Mouse (Mus musculus): ENCODE results near the gene Macrod1.

Gene Macrod1

DNA sequence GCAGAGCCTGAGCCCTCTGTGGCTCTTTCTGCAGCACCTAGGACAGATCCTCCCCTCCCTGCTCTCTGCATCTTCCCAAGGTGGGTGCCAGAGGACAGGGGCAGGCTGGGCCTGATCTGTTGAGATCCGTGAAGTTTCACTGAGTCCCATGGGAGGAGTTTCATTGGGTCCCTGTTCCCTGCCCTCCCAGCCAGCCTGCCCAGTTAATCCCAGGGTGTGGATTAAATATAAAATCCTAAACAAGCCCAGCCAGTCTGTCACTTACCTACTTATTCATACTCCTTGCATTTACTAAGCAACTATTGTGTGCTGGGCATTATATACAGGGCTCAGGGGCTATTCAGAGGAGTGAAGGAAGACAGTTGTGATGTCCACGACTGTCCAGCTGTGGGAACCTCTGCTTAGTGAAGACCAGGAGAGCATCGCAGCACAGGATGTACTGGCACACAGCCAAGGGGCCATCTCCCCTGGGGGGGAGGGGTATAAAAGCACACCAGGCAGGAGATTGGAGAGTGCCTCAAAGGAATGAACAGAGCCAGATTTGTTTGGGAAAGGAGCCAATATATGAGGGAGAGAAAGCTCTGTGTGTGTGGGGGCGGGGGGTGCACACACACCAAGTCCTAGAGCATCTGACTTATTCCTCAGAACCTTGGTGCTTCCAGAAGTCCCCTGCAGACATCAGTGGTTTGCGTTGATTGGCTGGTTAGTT lies 85.8 kb downstream of the Macrod1 start:
- no peak for DNase-seq

DNA sequence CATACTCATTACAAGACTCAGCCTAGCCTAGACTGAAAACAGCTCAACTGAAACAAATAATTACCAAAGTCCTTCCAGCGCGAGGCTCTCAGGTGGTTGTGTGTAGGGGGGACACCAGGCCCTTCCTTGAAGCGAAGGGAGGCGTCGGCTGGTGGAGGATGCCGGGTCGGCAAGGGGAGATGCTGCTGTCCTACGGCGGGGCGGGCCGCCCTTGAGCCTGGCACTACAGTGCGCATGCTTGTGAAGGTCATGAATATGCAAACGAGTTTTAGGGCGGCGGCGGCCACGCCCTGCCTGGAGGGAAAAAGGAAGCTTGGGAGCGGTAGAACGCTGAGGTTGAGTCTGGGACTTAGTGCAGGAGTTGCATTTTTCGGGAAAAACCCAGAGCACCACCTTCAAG lies 87.2 kb downstream of the Macrod1 start:
- DNase-seq, result peak; percentile 95

DNA sequence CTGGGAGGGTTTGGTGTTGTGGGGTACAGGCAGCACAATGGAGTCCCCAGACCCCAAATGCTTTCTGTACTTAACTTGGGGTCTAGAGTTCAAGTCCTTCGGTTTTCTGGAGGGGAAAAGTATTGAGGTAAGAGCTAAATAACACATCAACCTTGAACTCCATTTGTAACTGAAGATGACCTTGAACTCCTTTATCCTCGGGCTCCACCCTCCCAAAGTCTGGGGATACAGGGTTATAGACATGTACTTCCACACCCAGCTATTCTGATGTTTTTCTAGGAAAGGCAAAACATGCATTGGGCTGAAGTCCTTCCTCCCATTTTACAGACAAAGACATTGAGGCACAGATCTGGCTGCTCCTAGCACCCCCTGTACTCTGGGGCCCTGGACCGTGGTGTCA lies 87.8 kb downstream of the Macrod1 start:
- no peak for DNase-seq

DNA sequence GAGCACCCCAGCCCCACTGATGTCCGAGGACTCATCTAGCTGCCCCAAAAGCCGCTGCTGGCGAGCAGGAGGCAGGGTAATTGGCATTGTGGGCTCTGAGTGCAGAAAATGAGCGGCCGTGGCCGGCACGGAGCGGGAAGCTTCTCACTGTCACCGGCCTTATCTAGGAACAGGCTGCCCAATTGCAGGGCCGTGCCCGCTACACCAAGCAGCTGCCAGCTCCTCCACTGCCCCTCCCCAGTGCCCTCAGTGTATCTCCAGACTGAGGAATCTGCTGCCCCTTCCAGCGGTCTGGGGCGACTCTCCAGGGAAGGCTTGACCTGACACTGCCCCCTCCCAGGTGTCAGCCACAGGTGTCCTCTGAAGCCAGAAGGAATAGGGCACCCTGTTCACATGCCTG lies 89.8 kb downstream of the Macrod1 start:
- peak; percentile 94 for DNase-seq

DNA sequence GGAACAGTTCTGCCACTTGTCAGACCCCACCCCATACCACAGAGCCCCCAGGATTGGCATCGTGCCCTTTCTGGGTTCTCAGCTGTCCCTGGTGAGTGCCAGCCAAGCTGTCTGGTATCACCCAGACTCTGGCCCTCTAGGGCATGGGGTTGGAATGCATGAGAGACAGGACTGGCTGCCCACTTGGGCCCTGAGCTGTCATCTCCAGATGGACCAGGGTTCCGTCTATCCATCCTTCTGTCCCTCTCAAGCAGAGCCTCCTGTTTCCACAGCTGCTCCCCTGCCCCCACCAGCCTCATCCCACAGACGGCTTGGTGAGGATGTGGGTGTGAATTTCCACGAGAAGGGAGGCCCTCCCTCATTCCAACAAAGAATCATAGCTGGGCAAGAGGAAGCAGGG lies 91.5 kb downstream of the Macrod1 start:
- no peak for DNase-seq

DNA sequence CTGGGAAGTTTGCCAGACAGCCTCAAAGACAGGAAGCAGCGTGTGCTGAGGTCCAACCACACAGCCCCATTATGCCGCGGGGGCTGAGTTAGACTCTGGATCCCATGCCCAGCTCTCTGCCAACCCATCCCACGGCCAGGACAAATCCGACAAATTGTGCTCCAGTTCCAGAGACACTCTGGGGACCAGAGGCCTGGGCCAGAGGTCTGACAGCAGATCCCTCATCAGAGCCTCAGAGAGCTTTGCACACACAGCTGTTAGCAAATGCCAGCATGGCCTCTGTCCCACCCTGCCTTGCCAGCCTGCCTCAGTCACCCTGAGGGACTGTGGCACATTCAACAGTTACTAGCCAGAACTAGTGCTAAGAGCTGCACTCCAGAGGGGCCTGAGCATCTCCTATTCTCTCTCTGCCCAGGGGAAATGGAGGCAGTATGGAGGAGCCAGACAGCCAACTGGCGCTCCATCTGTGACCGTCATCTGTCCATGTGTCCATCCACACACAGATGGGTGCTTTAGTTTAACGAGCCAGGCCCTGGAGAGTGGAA lies 92.0 kb downstream of the Macrod1 start:
- no peak for DNase-seq

DNA sequence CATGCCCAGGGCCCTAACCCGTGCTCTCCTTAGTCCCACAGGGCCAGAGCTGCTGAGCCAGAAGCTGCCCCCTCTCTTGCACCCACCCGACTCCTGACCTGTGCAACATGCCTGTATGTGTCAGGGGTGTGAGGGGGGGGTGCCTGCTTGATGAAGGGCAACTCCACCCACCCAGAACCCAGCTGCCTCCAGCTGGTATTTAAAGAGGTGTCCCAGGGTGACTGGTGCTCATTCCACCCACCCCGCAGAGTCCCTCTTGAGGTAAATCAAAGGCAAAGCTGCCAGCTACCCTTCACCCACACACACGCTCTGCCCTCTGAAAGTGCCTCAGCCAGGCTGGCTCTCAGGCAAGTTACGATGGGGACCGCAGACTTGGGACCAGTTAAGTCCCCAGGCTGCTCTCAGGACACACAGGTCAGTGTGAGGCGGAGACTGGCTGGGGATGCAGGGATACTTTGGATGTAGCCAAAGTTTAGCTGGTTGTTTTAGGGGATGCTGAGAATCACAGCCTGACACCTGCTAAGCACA lies 92.6 kb downstream of the Macrod1 start:
- peak; percentile 95 for DNase-seq

DNA sequence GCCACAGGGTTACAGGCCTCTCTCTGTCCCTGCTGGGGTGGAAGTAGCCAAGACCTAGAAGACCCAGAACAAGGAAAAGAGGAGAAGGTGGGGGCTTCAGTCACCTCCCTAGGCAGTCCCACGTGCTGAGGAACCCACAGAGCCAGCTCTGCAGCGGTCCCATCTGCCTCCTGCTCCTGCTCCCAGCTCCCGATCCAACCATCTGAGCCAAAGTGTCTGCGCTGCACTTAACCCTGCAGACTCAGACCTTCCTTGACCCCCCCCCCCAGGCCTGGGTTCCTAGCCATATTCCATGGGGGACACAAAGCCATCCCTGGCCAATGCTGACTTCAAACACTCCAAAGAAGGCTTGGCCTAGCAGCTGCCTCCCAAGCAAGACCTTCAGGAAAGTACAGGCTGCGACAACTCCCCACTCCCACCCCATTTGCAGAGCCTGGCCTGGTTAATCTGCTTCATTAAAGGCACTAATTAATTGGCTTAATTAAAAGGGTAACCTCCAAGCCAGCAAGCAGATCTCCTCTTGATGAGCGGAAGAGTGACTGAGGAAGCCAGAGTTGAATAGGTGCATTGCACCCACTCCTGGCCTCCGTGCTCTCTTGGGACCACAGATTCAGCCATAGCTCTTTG lies 94.8 kb downstream of the Macrod1 start:
- no peak for DNase-seq

DNA sequence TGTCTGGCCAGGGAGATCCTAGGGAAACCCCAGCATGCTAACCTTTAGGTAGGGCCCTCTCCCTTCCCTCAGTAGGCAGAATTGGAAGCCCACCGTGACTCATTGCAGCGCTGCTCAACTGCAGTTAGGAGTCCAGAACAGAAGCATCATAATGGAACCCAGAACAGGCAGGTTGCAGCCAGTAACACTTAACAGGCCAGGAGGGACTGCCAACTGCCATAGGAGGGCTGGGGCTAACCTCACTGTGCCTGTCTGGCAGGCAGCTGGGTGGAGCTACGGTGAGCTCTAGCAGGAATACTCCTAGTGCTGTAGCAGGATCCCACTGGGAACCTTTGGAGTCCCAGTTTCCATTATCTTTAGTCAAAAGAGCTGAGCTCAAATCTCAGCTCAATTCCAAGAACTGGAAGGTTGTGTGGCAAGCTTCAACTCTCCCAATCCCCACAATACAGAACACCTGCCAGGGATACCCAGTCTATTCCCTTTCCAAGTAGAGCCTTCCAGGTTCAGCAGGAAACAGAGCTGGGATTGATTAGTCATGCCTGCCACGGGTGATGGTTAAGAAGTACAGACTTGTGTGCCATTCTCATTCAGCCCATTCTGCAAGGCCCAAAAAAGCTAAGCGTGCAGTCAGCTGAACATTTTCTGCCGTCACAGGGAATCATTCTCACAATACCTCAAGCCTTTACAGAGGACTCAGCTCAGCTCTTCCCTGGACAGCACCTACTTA lies 95.5 kb downstream of the Macrod1 start:
- DNase-seq, result no peak

DNA sequence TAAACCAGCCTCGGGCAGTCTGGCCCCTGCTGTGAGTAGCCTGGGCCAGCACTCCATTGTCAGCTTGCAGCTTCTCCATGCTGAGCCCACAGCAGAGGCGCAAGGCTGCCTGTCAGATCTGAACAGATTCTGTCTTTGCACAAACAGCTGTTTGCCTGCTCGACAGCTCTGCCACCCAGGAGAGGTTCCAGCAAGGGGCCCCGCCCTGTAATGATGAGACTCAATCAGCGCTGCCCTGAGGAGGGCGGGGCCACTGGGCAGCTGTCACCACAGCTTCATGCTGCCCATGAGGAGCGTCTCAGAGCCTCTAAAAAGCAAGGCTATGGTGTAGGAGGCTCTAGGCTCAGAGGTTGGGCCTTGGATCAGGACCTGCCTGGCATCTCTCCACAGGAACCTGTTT lies 96.6 kb downstream of the Macrod1 start:
- DNase-seq, result peak; percentile 91

DNA sequence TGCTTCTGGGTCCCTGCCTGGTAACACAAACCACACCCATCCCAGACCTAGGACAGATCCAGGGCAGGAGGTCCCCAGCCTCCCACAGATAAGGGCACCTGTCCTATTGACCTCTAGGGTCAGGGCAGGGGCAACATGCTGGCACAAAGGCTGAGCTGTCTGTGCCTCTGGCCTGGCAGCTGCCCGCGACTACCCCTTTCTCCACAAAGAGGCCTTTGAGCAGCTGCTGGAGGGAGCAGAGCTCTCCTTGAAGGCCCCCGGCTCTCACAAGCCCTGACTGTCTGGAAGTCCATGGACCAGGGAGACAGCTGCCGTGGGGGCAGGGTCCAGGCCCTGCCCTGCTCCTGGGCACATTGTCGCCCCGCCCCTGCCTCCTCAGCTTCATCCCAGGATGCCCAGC lies 98.6 kb downstream of the Macrod1 start:
- DNase-seq, result peak; percentile 88

DNA sequence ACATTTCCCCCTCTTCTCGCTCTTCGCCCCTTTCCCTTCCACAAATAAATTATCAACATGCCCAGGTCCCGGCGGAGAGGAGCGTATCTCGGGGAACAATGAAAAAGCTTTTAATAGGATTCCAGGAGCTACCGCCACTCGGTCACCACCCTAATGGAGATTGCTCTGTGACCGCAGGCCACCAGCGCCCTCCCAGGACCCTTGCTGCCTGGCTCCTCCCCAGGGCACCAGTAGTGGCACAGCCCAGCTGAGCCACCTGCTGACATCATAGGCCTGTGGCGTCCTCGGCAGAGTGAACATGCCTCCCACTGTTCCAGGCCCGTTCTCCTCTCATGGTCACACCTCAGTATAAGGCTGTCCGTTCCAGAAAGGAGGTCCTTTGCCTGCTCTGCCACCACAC lies 101.1 kb downstream of the Macrod1 start:
- no peak for DNase-seq

DNA sequence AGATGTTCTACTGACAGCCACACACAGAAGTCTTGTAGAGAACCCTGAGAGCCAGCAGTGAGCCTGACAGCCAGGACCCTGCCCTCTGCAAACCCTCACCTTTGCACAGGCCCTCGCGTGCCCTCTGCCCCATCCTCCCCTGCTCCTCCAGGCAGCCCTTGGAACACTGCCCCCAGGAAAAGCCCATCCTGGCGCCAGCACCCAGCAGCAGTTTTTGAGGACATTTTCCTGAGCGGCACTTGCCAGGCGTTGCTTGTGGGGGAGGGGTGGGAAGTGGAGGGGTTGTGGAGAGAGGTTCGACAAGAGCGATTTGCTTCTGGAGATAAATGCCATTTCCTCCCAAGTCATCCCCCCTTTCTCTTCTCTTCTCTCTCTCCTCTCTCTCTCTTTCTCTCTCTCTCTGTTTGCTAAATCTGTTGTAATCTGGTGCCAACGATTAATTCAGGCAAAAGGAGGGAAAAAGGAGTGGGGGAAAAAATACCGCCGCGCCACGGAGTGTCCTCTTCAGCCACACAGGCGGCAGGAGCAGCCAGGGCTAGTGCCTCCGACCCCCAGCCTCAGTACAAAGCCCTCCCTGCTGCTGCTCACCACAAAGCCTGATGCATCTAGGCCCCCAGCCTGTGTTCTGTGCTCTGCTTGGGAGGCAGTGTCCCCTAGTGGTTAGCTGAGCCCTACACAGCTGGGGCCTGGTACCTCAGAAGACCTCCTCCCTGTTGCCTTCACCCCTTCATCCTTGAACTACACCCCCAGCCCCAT lies 103.7 kb downstream of the Macrod1 start:
- DNase-seq, result no peak

DNA sequence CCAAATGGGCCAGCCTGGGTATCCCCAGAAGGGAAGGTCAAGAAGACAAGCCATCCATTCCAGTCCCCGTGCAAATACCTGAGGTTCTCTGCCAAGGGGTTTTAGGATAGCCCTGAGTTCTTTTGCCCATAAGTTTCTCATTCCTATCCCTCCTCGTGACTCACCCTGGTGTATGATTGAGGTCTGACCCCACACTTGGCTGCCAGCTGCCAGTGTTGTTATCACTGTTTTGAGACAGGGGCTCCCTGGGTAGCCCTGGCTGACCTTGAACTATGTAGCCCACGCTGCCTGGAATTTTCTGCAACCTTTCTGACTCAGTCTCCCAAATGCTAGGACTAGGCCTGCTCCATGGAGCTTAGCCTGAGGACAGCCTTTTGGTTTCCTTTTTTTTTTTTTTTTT lies 104.5 kb downstream of the Macrod1 start:
- DNase-seq, result no peak

DNA sequence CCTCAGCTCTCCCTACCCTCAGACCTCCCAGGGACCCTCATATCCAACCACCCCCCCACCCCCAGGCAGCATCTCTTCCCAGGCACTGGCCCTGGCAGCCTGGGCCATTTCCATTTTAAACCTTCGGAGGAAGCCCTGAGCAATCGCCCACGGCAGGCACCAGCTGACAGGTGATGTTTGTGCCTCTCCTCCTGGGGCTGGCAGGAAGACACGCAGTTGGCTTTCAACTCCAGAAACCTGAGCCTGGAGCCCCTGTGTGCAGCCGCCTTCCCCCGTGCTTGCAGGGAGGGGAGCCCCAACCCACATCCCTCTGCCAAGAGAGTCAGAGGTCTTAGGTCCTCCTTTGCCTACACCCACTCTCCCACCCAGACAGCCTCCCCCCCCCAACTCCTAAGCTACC lies 107.6 kb downstream of the Macrod1 start:
- DNase-seq, result no peak

DNA sequence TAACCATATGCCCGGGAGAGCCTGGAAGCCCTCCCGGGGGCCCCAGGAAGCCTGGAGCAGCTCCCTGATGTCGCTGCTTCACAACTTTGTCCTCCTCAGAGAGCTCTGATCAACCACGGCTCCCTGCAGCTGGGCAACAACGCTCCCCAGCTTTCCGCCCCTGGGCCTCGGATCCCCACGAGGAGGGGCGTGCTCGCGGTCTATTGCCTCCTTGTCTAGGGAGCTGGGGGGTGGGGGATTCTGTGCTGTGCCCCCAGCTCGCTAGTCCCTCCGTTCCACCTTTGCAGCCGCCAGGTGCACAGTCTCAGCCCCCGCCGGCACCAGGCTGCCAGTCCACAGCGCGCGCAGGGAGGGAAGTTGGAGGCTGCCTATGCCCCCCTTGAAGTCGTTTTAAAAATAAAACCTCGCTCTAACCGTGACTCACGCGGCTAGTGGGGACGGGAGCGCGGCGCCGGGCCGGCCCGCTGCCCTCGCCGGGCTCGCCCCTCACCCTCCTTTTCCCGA lies 108.3 kb downstream of the Macrod1 start:
- DNase-seq, result no peak

DNA sequence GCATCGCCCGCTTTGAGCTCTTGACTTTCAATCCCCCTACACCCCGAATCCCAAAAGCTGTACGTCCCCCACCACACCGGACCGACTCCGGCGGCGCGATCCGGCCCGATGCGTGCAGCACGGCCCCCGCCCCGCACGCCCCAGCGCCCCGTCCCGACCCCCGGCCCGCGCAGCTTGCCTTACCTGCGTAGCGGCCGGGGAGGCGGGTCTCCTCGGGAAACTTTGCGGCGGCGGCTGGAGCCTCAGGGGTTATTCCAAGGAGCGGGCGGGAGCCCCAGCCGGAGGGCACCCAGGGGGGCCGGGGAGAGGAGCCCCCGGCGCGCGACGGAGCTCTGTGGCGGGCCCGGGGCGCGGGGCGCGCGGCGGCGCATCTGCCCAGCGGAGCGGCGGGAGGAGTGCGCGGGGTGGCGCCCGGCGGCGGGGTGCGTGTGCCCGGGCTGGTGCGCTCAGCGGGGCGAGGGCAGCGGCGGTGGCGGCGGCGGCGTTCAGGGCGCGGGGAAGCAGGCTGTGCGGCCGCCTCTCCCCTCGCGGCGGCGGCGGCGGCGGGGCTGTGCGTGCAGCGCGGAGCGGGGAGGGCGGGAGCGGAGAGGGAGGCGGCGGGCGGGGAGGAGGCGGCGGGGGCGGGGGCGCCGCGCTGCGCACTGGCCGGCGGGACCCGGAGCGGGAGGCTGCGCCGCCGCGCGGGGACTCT lies 109.0 kb downstream of the Macrod1 start:
- DNase-seq, result no peak

DNA sequence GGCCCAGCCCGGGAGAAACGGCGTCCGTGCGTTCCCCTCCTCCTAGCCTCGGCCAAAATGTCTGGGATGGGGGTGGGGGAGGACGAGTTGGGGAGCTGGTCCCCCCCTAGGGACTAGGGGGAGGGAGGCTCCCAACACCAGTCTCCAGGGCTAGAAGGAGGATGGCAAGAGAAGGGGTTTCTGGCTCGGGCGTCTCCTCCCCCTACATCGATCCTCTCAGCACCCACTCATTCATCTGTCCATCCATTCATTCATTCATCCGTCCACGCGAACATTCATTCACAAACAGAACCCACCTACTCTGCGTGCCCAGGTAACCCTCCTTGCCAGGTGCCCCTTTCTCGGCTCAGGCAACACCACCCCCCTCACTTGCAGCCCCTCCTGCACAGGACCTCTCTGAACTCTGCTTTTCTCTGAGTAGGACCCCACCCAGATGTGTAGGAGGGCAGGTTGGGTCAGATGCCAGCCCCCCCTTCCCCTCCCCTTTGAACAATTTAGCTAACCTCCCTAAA lies 109.6 kb downstream of the Macrod1 start:
- DNase-seq, result peak; percentile 85

DNA sequence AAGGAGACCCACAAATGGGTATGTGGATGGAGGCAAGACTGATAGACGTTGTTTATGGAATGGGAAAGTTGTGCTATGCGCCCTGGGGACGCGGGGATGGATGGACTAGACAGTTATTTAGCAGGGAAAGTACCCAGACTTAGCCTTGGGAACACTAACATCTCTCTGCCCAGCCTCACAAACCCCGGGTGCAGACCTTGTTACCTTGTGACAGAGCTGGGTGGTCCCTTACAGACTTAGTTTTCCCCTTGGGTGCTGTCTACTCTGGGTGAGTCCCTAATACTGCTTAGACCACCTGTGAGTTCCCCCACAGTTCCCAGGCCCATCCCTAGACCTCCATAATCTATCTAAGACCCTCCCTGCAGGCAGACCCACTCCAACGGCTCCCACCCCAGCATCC lies 110.2 kb downstream of the Macrod1 start:
- no peak for DNase-seq

DNA sequence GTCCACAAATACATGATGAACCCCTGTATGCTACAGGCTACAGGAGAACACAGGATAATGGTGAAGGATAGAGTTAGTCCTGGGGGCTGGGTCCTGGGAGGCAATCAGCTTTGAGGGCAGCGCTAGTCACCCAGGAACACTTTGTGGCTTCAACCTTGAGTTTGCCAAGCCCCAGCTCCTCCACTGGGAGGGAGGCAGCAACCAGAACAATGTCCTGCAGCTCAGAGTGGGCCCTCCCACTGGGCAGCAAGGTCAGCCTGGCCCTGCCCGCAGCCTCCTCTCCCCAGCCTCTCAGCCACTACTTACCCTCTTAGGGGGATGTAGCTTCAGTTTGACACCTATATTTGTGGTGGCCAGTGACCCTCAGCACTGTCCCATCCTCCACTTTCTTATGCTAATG lies 111.8 kb downstream of the Macrod1 start:
- DNase-seq, result no peak

DNA sequence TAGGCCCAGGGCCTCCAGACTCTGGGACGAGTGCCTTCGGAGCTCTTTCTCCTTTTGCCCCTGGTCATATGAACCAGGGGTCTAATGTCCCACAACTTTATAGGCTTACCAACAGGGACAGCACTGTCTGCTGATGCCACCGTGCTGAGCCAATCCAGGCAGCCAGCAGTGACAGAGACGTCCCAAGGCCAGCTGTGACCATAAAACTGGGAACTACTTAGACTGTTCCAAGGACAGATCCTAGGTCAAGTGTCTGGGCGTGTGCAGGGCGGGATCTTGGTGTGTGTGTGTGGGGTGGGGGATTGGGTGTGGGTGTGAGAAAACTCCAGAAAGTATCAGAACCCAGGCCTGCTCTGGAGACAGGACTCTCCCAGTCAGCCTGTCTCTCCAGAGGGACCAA lies 114.3 kb downstream of the Macrod1 start:
- DNase-seq, result no peak

DNA sequence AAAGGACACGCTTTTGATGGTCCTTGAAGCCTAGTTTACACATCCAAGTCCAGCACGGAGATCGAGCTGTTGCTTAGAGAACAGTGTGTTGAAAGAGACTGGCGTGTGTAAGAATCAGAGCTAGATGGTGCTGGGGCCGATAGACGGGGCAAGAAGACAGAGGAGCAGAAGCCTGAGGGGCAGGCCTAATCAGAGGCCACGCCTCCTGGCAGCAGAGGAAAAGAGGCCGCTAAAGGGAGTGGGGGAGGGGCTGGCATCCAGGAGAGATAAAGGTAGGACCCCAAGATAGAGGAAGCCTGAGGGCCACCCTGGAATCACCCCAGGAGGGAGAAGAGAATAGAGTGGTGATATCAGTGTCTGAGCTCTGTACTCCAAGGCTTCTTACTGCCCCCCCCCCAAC lies 114.8 kb downstream of the Macrod1 start:
- DNase-seq, result no peak
